Mouse (Mus musculus): Measurements from ENCODE around the gene Kmt2b. TPM values are rescaled to one million over a fixed set of nuclear protein-coding genes. Genes with fewer than 3 reads are reported as not detected.

Gene Kmt2b
- total RNA-seq, 2 experiments from 2014 or later: 48.0 to 163 TPM

Other genes starting within 250 kb of the Kmt2b start
Only the 30 nearest of the 31 such genes appear.
- gene Lrfn3, start 226.0 kb downstream of the Kmt2b start, total RNA-seq (2015; ENCODE audit: low replicate concordance): not detected in 2 replicates
- gene Lrfn3, start 226.0 kb downstream of the Kmt2b start, total RNA-seq (2017; ENCODE audit: low replicate concordance): not detected in 2 replicates
- 243 and 282 TPM in 2 replicates for gene Tyrobp, start 175.0 kb downstream of the Kmt2b start, total RNA-seq (2015; ENCODE audit: low replicate concordance)
- 60.1 and 77.1 TPM in 2 replicates for gene Tyrobp, start 175.0 kb downstream of the Kmt2b start, total RNA-seq (2017; ENCODE audit: low replicate concordance)
- gene Hcst, start 168.9 kb downstream of the Kmt2b start, total RNA-seq (2015; ENCODE audit: low replicate concordance): 3.6 and 18.0 TPM in 2 replicates
- 4.1 TPM in 1 of 2 replicates, not detected in the other for gene Hcst, start 168.9 kb downstream of the Kmt2b start, total RNA-seq (2017; ENCODE audit: low replicate concordance)
- gene Nfkbid, start 167.0 kb downstream of the Kmt2b start, total RNA-seq (2015; ENCODE audit: low replicate concordance): 7.2 and 20.1 TPM in 2 replicates
- gene Nfkbid, start 167.0 kb downstream of the Kmt2b start, total RNA-seq (2017; ENCODE audit: low replicate concordance): 2.6 and 4.1 TPM in 2 replicates
- gene Aplp1, start 143.2 kb downstream of the Kmt2b start, total RNA-seq (2015; ENCODE audit: low replicate concordance): not detected in 2 replicates
- not detected in 2 replicates for gene Aplp1, start 143.2 kb downstream of the Kmt2b start, total RNA-seq (2017; ENCODE audit: low replicate concordance)
- not detected in 2 replicates for gene Kirrel2, start 131.0 kb downstream of the Kmt2b start, total RNA-seq (2015; ENCODE audit: low replicate concordance)
- not detected in 2 replicates for gene Kirrel2, start 131.0 kb downstream of the Kmt2b start, total RNA-seq (2017; ENCODE audit: low replicate concordance)
- gene Nphs1, start 130.4 kb downstream of the Kmt2b start, total RNA-seq (2015; ENCODE audit: low replicate concordance): not detected in 2 replicates
- 1.2 TPM in 1 of 2 replicates, not detected in the other for gene Nphs1, start 130.4 kb downstream of the Kmt2b start, total RNA-seq (2017; ENCODE audit: low replicate concordance)
- gene Prodh2, start 95.1 kb downstream of the Kmt2b start, total RNA-seq (2015; ENCODE audit: low replicate concordance): not detected in 2 replicates
- gene Prodh2, start 95.1 kb downstream of the Kmt2b start, total RNA-seq (2017; ENCODE audit: low replicate concordance): not detected in 2 replicates
- gene Arhgap33, start 53.7 kb downstream of the Kmt2b start, total RNA-seq (2015; ENCODE audit: low replicate concordance): 73.5 and 85.9 TPM in 2 replicates
- gene Arhgap33, start 53.7 kb downstream of the Kmt2b start, total RNA-seq (2017; ENCODE audit: low replicate concordance): 43.0 and 77.7 TPM in 2 replicates
- 62.7 and 79.2 TPM in 2 replicates for gene Hspb6, start 36.5 kb downstream of the Kmt2b start, total RNA-seq (2015; ENCODE audit: low replicate concordance)
- 19.0 and 21.8 TPM in 2 replicates for gene Hspb6, start 36.5 kb downstream of the Kmt2b start, total RNA-seq (2017; ENCODE audit: low replicate concordance)
- 16.8 and 24.5 TPM in 2 replicates for gene Proser3, start 36.4 kb downstream of the Kmt2b start, total RNA-seq (2015; ENCODE audit: low replicate concordance)
- gene Proser3, start 36.4 kb downstream of the Kmt2b start, total RNA-seq (2017; ENCODE audit: low replicate concordance): 10.9 and 18.1 TPM in 2 replicates
- gene Lin37, start 28.9 kb downstream of the Kmt2b start, total RNA-seq (2015; ENCODE audit: low replicate concordance): 31.4 and 56.2 TPM in 2 replicates
- 12.5 and 22.3 TPM in 2 replicates for gene Lin37, start 28.9 kb downstream of the Kmt2b start, total RNA-seq (2017; ENCODE audit: low replicate concordance)
- 8.4 and 43.6 TPM in 2 replicates for gene U2af1l4, start 25.4 kb downstream of the Kmt2b start, total RNA-seq (2015; ENCODE audit: low replicate concordance)
- gene U2af1l4, start 25.4 kb downstream of the Kmt2b start, total RNA-seq (2017; ENCODE audit: low replicate concordance): 40.8 and 59.9 TPM in 2 replicates
- 3.2 and 4.2 TPM in 2 replicates for gene Gm49396, start 25.4 kb downstream of the Kmt2b start, total RNA-seq (2015; ENCODE audit: low replicate concordance)
- gene Gm49396, start 25.4 kb downstream of the Kmt2b start, total RNA-seq (2017; ENCODE audit: low replicate concordance): 6.8 and 7.2 TPM in 2 replicates
- gene Psenen, start 25.1 kb downstream of the Kmt2b start, total RNA-seq (2015; ENCODE audit: low replicate concordance): 67.4 and 73.8 TPM in 2 replicates
- gene Psenen, start 25.1 kb downstream of the Kmt2b start, total RNA-seq (2017; ENCODE audit: low replicate concordance): 32.9 and 98.7 TPM in 2 replicates
- gene Igflr1, start 23.3 kb downstream of the Kmt2b start, total RNA-seq (2015; ENCODE audit: low replicate concordance): 5.4 and 24.7 TPM in 2 replicates
- 3.3 TPM in 1 of 2 replicates, not detected in the other for gene Igflr1, start 23.3 kb downstream of the Kmt2b start, total RNA-seq (2017; ENCODE audit: low replicate concordance)
- not detected in 2 replicates for gene Zbtb32, start 10.2 kb upstream of the Kmt2b start, total RNA-seq (2015; ENCODE audit: low replicate concordance)
- 0.39 TPM in 1 of 2 replicates, not detected in the other for gene Zbtb32, start 10.2 kb upstream of the Kmt2b start, total RNA-seq (2017; ENCODE audit: low replicate concordance)
- gene Upk1a, start 24.1 kb upstream of the Kmt2b start, total RNA-seq (2015; ENCODE audit: low replicate concordance): not detected in 2 replicates
- gene Upk1a, start 24.1 kb upstream of the Kmt2b start, total RNA-seq (2017; ENCODE audit: low replicate concordance): 2.7 TPM in 1 of 2 replicates, not detected in the other
- gene Cox6b1, start 37.4 kb upstream of the Kmt2b start, total RNA-seq (2015; ENCODE audit: low replicate concordance): 152 and 165 TPM in 2 replicates
- gene Cox6b1, start 37.4 kb upstream of the Kmt2b start, total RNA-seq (2017; ENCODE audit: low replicate concordance): 128 and 263 TPM in 2 replicates
- gene Etv2, start 47.1 kb upstream of the Kmt2b start, total RNA-seq (2015; ENCODE audit: low replicate concordance): not detected in 2 replicates
- gene Etv2, start 47.1 kb upstream of the Kmt2b start, total RNA-seq (2017; ENCODE audit: low replicate concordance): not detected in 2 replicates
- 35.0 and 44.9 TPM in 2 replicates for gene Rbm42, start 61.6 kb upstream of the Kmt2b start, total RNA-seq (2015; ENCODE audit: low replicate concordance)
- 11.4 and 26.3 TPM in 2 replicates for gene Rbm42, start 61.6 kb upstream of the Kmt2b start, total RNA-seq (2017; ENCODE audit: low replicate concordance)
- 49.9 and 51.5 TPM in 2 replicates for gene Haus5, start 76.3 kb upstream of the Kmt2b start, total RNA-seq (2015; ENCODE audit: low replicate concordance)
- gene Haus5, start 76.3 kb upstream of the Kmt2b start, total RNA-seq (2017; ENCODE audit: low replicate concordance): 45.6 and 50.1 TPM in 2 replicates
- gene Pmis2, start 82.9 kb upstream of the Kmt2b start, total RNA-seq (2015; ENCODE audit: low replicate concordance): not detected in 2 replicates
- gene Pmis2, start 82.9 kb upstream of the Kmt2b start, total RNA-seq (2017; ENCODE audit: low replicate concordance): not detected in 2 replicates
- gene 2200002J24Rik, start 110.2 kb upstream of the Kmt2b start, total RNA-seq (2015; ENCODE audit: low replicate concordance): not detected in 2 replicates
- not detected in 2 replicates for gene 2200002J24Rik, start 110.2 kb upstream of the Kmt2b start, total RNA-seq (2017; ENCODE audit: low replicate concordance)
- 4.0 TPM in 1 of 2 replicates, not detected in the other for gene Atp4a, start 123.5 kb upstream of the Kmt2b start, total RNA-seq (2015; ENCODE audit: low replicate concordance)
- not detected in 2 replicates for gene Atp4a, start 123.5 kb upstream of the Kmt2b start, total RNA-seq (2017; ENCODE audit: low replicate concordance)
- 5.4 and 21.0 TPM in 2 replicates for gene Tmem147, start 140.8 kb upstream of the Kmt2b start, total RNA-seq (2015; ENCODE audit: low replicate concordance)
- 5.1 and 11.2 TPM in 2 replicates for gene Tmem147, start 140.8 kb upstream of the Kmt2b start, total RNA-seq (2017; ENCODE audit: low replicate concordance)
- gene Gapdhs, start 155.0 kb upstream of the Kmt2b start, total RNA-seq (2015; ENCODE audit: low replicate concordance): not detected in 2 replicates
- not detected in 2 replicates for gene Gapdhs, start 155.0 kb upstream of the Kmt2b start, total RNA-seq (2017; ENCODE audit: low replicate concordance)
- not detected in 2 replicates for gene Sbsn, start 162.7 kb upstream of the Kmt2b start, total RNA-seq (2015; ENCODE audit: low replicate concordance)
- not detected in 2 replicates for gene Sbsn, start 162.7 kb upstream of the Kmt2b start, total RNA-seq (2017; ENCODE audit: low replicate concordance)
- gene Dmkn, start 175.0 kb upstream of the Kmt2b start, total RNA-seq (2015; ENCODE audit: low replicate concordance): 1.7 and 9.4 TPM in 2 replicates
- gene Dmkn, start 175.0 kb upstream of the Kmt2b start, total RNA-seq (2017; ENCODE audit: low replicate concordance): 9.7 TPM in 1 of 2 replicates, not detected in the other
- gene Krtdap, start 199.2 kb upstream of the Kmt2b start, total RNA-seq (2015; ENCODE audit: low replicate concordance): not detected in 2 replicates
- gene Krtdap, start 199.2 kb upstream of the Kmt2b start, total RNA-seq (2017; ENCODE audit: low replicate concordance): not detected in 2 replicates